Mouse (Mus musculus) splenic B cell, adult 2 months (primary cell): ENCODE measurements around the gene Ssh3.
A peak's percentile ranks its signal among the peaks of the same experiment; 100 is the strongest.

ENCODE experiments used
- DNase-seq: peaks from one replicate; pipeline ENCODE4 v3.0.0-alpha.2; 2011; ENCODE audit warnings: low read depth, low spot score
- H3K27me3 ChIP-seq: 2 replicates; pipeline ENCODE4 v1.6.1; 2012; ENCODE audit warnings: mild to moderate bottlenecking, low read length, moderate library complexity, mixed read lengths; ENCODE audit not compliant: control insufficient read depth, poor library complexity, insufficient read depth, severe bottlenecking
- H3K36me3 ChIP-seq: 2 replicates; pipeline ENCODE4 v1.6.1; 2012; ENCODE audit warnings: mild to moderate bottlenecking, low read length, moderate library complexity, mixed read lengths; ENCODE audit not compliant: control insufficient read depth, poor library complexity, insufficient read depth, severe bottlenecking

Gene Ssh3

GRCm38 (mm10) chr19:4220957-4221743 is 47.8 kb downstream of the Ssh3 start:
- DNase-seq = peak; percentile 43
- no peaks in the 10 kb centered on the region for H3K27me3 ChIP-seq
- H3K36me3 ChIP-seq = peaks cover 3% of the 10 kb centered on the region; the same call in 1 of the 2 replicates

GRCm38 (mm10) chr19:4220416-4220815 is 48.6 kb downstream of the Ssh3 start:
- DNase-seq = no peak
- Histone ChIP-seq H3K27me3 (no peaks in the 10 kb centered on the region), H3K36me3 (peaks cover 3% of the 10 kb centered on the region; the same call in 1 of the 2 replicates)

GRCm38 (mm10) chr19:4219943-4220342 is 49.0 kb downstream of the Ssh3 start:
- no peaks in the 10 kb centered on the region for H3K27me3 ChIP-seq
- no peak for DNase-seq
- H3K36me3 ChIP-seq = peaks cover 3% of the 10 kb centered on the region; the same call in 1 of the 2 replicates

- Histone ChIP-seq H3K27me3 (no peaks in the 10 kb centered on the region), H3K36me3 (peaks cover 3% of the 10 kb centered on the region; the same call in 1 of the 2 replicates)
- peak; percentile 62 for DNase-seq
Observed at GRCm38 (mm10) chr19:4218784-4219183, 50.2 kb downstream of the Ssh3 start.

- no peak for DNase-seq
- no peaks in the 10 kb centered on the region for H3K27me3 ChIP-seq
Observed at GRCm38 (mm10) chr19:4218293-4218692, 50.7 kb downstream of the Ssh3 start.

GRCm38 (mm10) chr19:4217855-4218254 is 51.1 kb downstream of the Ssh3 start:
- Histone ChIP-seq H3K27me3 (no peaks in the 10 kb centered on the region), H3K36me3 (peaks cover 1% of the 10 kb centered on the region; the same call in 1 of the 2 replicates)
- no peak for DNase-seq

More at GRCm38 (mm10) chr19:4218293-4218692, 50.7 kb downstream of the Ssh3 start:
- H3K36me3 ChIP-seq = peaks cover 1% of the 10 kb centered on the region; the same call in 1 of the 2 replicates

- H3K27me3 ChIP-seq = no peaks in the 10 kb centered on the region
Observed at GRCm38 (mm10) chr19:4217140-4217539, 51.8 kb downstream of the Ssh3 start.

GRCm38 (mm10) chr19:4216041-4216685 is 52.8 kb downstream of the Ssh3 start:
- Histone ChIP-seq H3K36me3 (no peaks in the 10 kb centered on the region; the same call in 1 of the 2 replicates), H3K27me3 (no peaks in the 10 kb centered on the region)
- peak; percentile 39 for DNase-seq

More at GRCm38 (mm10) chr19:4217140-4217539, 51.8 kb downstream of the Ssh3 start:
- no peak for DNase-seq
- no peaks in the 10 kb centered on the region; the same call in 1 of the 2 replicates for H3K36me3 ChIP-seq

GRCm38 (mm10) chr19:4215451-4215840 is 53.5 kb downstream of the Ssh3 start:
- Histone ChIP-seq H3K27me3 (no peaks in the 10 kb centered on the region), H3K36me3 (no peaks in the 10 kb centered on the region; the same call in 1 of the 2 replicates)
- no peak for DNase-seq

- peak; percentile 46 for DNase-seq
- H3K36me3 ChIP-seq = no peaks in the 10 kb centered on the region; the same call in 1 of the 2 replicates
Observed at GRCm38 (mm10) chr19:4214771-4215450, 54.1 kb downstream of the Ssh3 start.

GRCm38 (mm10) chr19:4214071-4214770 is 54.8 kb downstream of the Ssh3 start, which contains the start of the genes Clcf1 and AC109138.7:
TSS of gene Clcf1 (plus strand) at chr19:4214238.
TSS of gene AC109138.7 (plus strand) at chr19:4214357.
- no peaks in the 10 kb centered on the region; the same call in 1 of the 2 replicates for H3K36me3 ChIP-seq
- no peaks in the 10 kb centered on the region for H3K27me3 ChIP-seq
- DNase-seq = peak; percentile 89

More at GRCm38 (mm10) chr19:4214771-4215450, 54.1 kb downstream of the Ssh3 start:
- no peaks in the 10 kb centered on the region for H3K27me3 ChIP-seq

GRCm38 (mm10) chr19:4213524-4213974 is 55.4 kb downstream of the Ssh3 start:
- no peak for DNase-seq
- H3K36me3 ChIP-seq = no peaks in the 10 kb centered on the region; the same call in 1 of the 2 replicates
- no peaks in the 10 kb centered on the region for H3K27me3 ChIP-seq

GRCm38 (mm10) chr19:4211891-4212588 is 56.9 kb downstream of the Ssh3 start:
- H3K27me3 ChIP-seq = no peaks in the 10 kb centered on the region
- DNase-seq = no peak

More at GRCm38 (mm10) chr19:4211891-4212588, 56.9 kb downstream of the Ssh3 start:
- no peaks in the 10 kb centered on the region; the same call in 1 of the 2 replicates for H3K36me3 ChIP-seq
